Mouse (Mus musculus) G1E (cell line): ENCODE results near the gene Hdac10. TPM values are rescaled to one million over a fixed set of nuclear protein-coding genes. Genes with fewer than 3 reads are reported as not detected.
A peak's percentile ranks its signal among the peaks of the same experiment; 100 is the strongest.

Experiments
- ATAC-seq: 2 replicates; pipeline ENCODE4 v1.8.0; 2016; ENCODE audit warnings: mild to moderate bottlenecking; ENCODE audit not compliant: insufficient number of reproducible peaks, poor library complexity, low FRiP score, severe bottlenecking; ENCODE audit errors: extremely low read depth
- DNase-seq: peaks from one replicate; pipeline ENCODE4 v3.0.0; 2012; ENCODE audit warnings: low spot score
- H3K27me3 ChIP-seq: 2 replicates; pipeline ENCODE4 v1.6.1; 2012; ENCODE audit warnings: mild to moderate bottlenecking, low read length, inconsistent platforms; ENCODE audit not compliant: insufficient read depth
- H3K36me3 ChIP-seq: replicated peaks from 2 replicates; pipeline ENCODE3; 2012; ENCODE audit warnings: mild to moderate bottlenecking, inconsistent platforms
- H3K4me1 ChIP-seq: 2 replicates; pipeline ENCODE4 v1.6.1; 2012; ENCODE audit warnings: low read depth, low read length, inconsistent platforms, mixed read lengths; ENCODE audit not compliant: insufficient read depth
- H3K4me3 ChIP-seq: 2 replicates; pipeline ENCODE4 v1.5.1; 2012; ENCODE audit warnings: low read depth, mild to moderate bottlenecking, inconsistent platforms, low read length, moderate library complexity, mixed read lengths
- H3K9me3 ChIP-seq: replicated peaks from 2 replicates; pipeline ENCODE4 v1.6.1; 2012; ENCODE audit warnings: inconsistent platforms
- CTCF ChIP-seq: IDR thresholded peaks from 2 replicates; pipeline ENCODE4 v1.5.1; 2012; ENCODE audit warnings: low read depth, low read length, inconsistent platforms, mixed read lengths
- GATA1 ChIP-seq: IDR thresholded peaks from 2 replicates; pipeline ENCODE4 v1.6.1; 2012; ENCODE audit warnings: borderline replicate concordance, low read length, inconsistent platforms, mixed read lengths
- GATA2 ChIP-seq: IDR thresholded peaks from 2 replicates; pipeline ENCODE4 v1.6.1; 2012; ENCODE audit warnings: low read depth, low read length, inconsistent platforms, borderline replicate concordance
- POLR2AphosphoS5 ChIP-seq: IDR thresholded peaks from 2 replicates; pipeline ENCODE4 v1.6.1; 2012; ENCODE audit warnings: low read depth, low read length, inconsistent platforms; ENCODE audit not compliant: insufficient replicate concordance
- TAL1 ChIP-seq: conservative IDR thresholded peaks from 2 replicates; pipeline ENCODE4 v1.6.1; 2012; ENCODE audit warnings: low read depth, low read length, inconsistent platforms, mixed read lengths
- polyA plus RNA-seq: library from polyadenylated mRNA; stranded (reverse); fragments of >175 nt; gene quantifications from 2 replicates; pipeline ENCODE4 v1.2.3, GENCODE M21; 2012
- total RNA-seq, 2 experiments: library from RNA; stranded (forward) in 1 of 2; stranded (reverse) in 1 of 2; fragments of 200-1000 nt in 1 of 2; fragments of >200 nt in 1 of 2; fragmentation: Nextera tagmentation in 1 of 2; gene quantifications; 2 replicates each; pipeline ENCODE4 v1.2.3; 2014 to 2017

The Hdac10 gene
- total and polyA plus RNA-seq, 3 experiments, result 9.3 to 18.3 (median 16.1) TPM

GRCm38 (mm10) chr15:89089248-89090051 is 39.0 kb downstream of the Hdac10 start:
- Histone ChIP-seq H3K27me3 (no peaks in the 10 kb centered on the region), H3K4me1 (peaks cover 24% of the 10 kb centered on the region), H3K36me3 (peaks cover 75% of the 10 kb centered on the region), H3K4me3 (peak overlapping the region; percentile 98), H3K9me3 (no peaks in the 10 kb centered on the region)
- no peak for TF ChIP-seq GATA2
- no peak for TF ChIP-seq TAL1
- TF ChIP-seq GATA1, result no peak
- TF ChIP-seq POLR2AphosphoS5, result no peak
- no peak for TF ChIP-seq CTCF
- DNase-seq (no peak), ATAC-seq (no peak)

DNA sequence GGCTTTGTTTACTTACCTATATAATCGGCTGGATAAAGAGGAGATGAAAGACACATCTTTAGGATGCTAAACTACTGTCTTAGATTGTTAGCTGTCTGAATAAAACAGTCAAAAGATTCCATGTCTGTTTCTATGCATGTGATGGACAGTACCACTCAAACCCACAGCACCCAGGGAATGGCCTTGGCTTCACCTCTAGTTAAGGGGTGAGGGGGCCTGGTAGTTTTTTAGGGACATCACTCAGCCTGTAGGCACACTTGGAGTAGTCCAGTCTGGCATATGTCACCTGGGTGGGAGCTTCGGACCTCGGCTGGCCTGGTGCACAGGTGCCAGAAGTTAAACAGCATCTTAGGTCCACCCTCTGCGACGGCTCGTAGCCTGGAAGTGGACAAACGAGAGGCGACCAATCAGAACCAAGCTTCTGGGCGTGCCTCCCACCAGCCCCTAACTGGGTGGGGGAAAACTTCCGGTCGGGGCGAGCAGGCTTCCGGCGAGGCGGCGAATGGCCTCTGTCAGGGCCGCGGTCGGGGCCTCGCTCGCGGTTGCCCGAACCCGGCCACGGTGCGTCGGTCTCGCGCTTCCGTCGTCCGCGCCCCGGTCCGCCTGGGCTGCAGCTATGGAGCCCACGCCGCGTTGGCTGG is 39.8 kb downstream of the Hdac10 start, which contains the start of gene Selenoo:
Gene Selenoo, plus strand, starts transcription at position 478 of the 641 bp plus-strand sequence.
- no peaks in the 10 kb centered on the region for H3K9me3 ChIP-seq
- DNase-seq (peak; percentile 100), ATAC-seq (peak; percentile 97)
- TF ChIP-seq CTCF, result no peak
- no peak for TF ChIP-seq POLR2AphosphoS5
- TF ChIP-seq GATA2, result no peak
- no peak for TF ChIP-seq GATA1
- H3K36me3 ChIP-seq, result peaks cover 75% of the 10 kb centered on the region
- H3K4me3 ChIP-seq, result peak within 1 kb of the TSS; percentile 98
- peaks cover 28% of the 10 kb centered on the region for H3K4me1 ChIP-seq
- H3K27me3 ChIP-seq, result no peaks in the 10 kb centered on the region

GRCm38 (mm10) chr15:89084826-89085225 is 43.7 kb downstream of the Hdac10 start:
- ATAC-seq, result no peak
- Histone ChIP-seq H3K4me1 (peaks cover 27% of the 10 kb centered on the region), H3K36me3 (peaks cover 83% of the 10 kb centered on the region)

GRCm38 (mm10) chr15:89083906-89084305 is 44.6 kb downstream of the Hdac10 start:
- peaks cover 91% of the 10 kb centered on the region for H3K36me3 ChIP-seq
- no peak for ATAC-seq
- H3K4me3 ChIP-seq, result no peak overlapping the region

More at GRCm38 (mm10) chr15:89084826-89085225, 43.7 kb downstream of the Hdac10 start:
- H3K9me3 ChIP-seq, result no peaks in the 10 kb centered on the region
- TF ChIP-seq GATA1 (no peak), CTCF (no peak), GATA2 (no peak), TAL1 (no peak), POLR2AphosphoS5 (no peak)
- no peaks in the 10 kb centered on the region for H3K27me3 ChIP-seq
- no peak overlapping the region for H3K4me3 ChIP-seq
- no peak for DNase-seq

GRCm38 (mm10) chr15:89078208-89078836 is 50.2 kb downstream of the Hdac10 start:
- Histone ChIP-seq H3K4me1 (peaks cover 65% of the 10 kb centered on the region), H3K27me3 (peaks cover 6% of the 10 kb centered on the region; the same call in 1 of the 2 replicates), H3K9me3 (no peaks in the 10 kb centered on the region), H3K4me3 (peak overlapping the region; percentile 65), H3K36me3 (peaks cover 50% of the 10 kb centered on the region)
- peak; percentile 76 for ATAC-seq
- DNase-seq, result peak; percentile 89
- TF ChIP-seq POLR2AphosphoS5, result no peak
- TF ChIP-seq TAL1, result no peak
- no peak for TF ChIP-seq GATA1
- no peak for TF ChIP-seq GATA2

More at GRCm38 (mm10) chr15:89083906-89084305, 44.6 kb downstream of the Hdac10 start:
- TF ChIP-seq TAL1 (no peak), GATA2 (no peak), POLR2AphosphoS5 (no peak), CTCF (no peak), GATA1 (no peak)
- Histone ChIP-seq H3K27me3 (no peaks in the 10 kb centered on the region), H3K4me1 (peaks cover 28% of the 10 kb centered on the region), H3K9me3 (no peaks in the 10 kb centered on the region)
- DNase-seq, result no peak
